Mouse (Mus musculus) thymus, adult 2 months (tissue): ENCODE measurements around the gene 4930444G20Rik.
"Not testable (repeated sequence)": the region's sequence is repeated elsewhere in the genome, so short reads cannot be mapped to it uniquely, and the experiment has no call there.

Source experiments
- CTCF ChIP-seq: fragments of 200-500 bp; IDR thresholded peaks from 2 replicates; pipeline ENCODE4 v1.5.1; 2012; ENCODE audit warnings: mild to moderate bottlenecking, control low read depth, low read length, moderate library complexity, borderline replicate concordance; ENCODE audit not compliant: control insufficient read depth, poor library complexity, insufficient read depth; ENCODE audit errors: extremely low read depth
- POLR2A ChIP-seq: fragments of 200-500 bp; IDR thresholded peaks from 2 replicates; pipeline ENCODE4 v1.6.1; 2012; ENCODE audit warnings: mild to moderate bottlenecking, low read length, control low read depth, moderate library complexity; ENCODE audit not compliant: control insufficient read depth, poor library complexity, insufficient read depth; ENCODE audit errors: extremely low read depth

DNA sequence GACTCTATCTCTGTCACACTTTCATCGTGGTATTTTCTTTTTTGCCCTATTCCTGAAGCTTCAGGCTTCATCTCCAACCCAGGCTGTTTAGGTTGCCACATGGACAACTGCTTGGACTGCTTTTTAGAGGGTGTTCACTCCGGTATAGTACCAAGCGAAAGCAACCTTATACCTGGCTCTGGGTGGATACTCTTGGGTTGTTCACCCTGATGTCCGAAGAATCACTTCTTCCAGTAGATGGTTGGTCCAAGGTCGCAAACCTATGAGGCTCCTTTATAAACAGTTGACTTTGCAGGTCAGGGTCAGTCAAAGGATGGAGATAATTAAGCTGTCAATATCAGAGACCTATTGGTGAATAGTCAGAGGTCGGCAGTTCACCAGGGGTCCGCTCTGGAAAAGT lies at the start of gene 4930444G20Rik:
- not testable (repeated sequence) for TF ChIP-seq POLR2A, CTCF
